Mouse (Mus musculus) thymus, postnatal 0 days (tissue): Measurements from ENCODE around the gene Ciz1. TPM values are rescaled to one million over a fixed set of nuclear protein-coding genes. Genes with fewer than 3 reads are reported as not detected.

Experiments
- DNase-seq: peaks from one replicate; pipeline ENCODE4 v3.0.0-alpha.2; 2015; ENCODE audit warnings: low spot score
- polyA plus RNA-seq: library from polyadenylated mRNA; unstranded; fragments of >200 nt; fragmentation: Nextera tagmentation; extraction: Ambion mirVana; gene quantifications from 2 replicates; pipeline ENCODE4 v1.2.1, GENCODE M21; 2015

Ciz1 gene
- polyA plus RNA-seq, 1 experiment from 2014 or later: 30.5 TPM

GRCm38 (mm10) chr2:32375317-32375940 is 23.3 kb downstream of the Ciz1 start:
- no peak for DNase-seq

GRCm38 (mm10) chr2:32376963-32377362 is 24.8 kb downstream of the Ciz1 start:
- no peak for DNase-seq

GRCm38 (mm10) chr2:32380001-32380500 is 27.9 kb downstream of the Ciz1 start:
- DNase-seq: no peak

- DNase-seq: peak; percentile 66
Observed at GRCm38 (mm10) chr2:32381141-32381774, 29.1 kb downstream of the Ciz1 start.

GRCm38 (mm10) chr2:32381775-32382223 is 29.7 kb downstream of the Ciz1 start, which contains the start of gene 1110008P14Rik:
1110008P14Rik (minus strand) TSS chr2:32381938.
- peak; percentile 96 for DNase-seq

DNA sequence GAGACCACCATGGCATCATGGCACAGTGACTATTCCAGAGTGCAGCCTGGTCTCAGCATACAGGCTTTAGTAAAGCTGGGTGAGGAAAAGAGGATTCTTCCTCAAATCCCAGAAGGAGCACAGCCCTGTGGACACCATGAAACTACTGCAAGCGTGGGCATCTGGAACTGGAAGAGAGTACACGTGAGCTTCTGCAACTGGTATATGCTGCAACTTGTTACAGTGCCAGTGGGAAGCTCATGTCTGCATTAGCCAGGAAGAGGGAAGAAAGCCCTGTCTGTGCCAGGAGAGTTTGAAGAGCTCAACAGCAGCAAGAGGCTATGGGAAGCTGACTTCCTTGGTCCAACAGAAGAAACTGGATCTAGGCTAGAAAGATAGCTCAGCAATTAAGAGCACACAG is 30.6 kb downstream of the Ciz1 start:
- no peak for DNase-seq

DNA sequence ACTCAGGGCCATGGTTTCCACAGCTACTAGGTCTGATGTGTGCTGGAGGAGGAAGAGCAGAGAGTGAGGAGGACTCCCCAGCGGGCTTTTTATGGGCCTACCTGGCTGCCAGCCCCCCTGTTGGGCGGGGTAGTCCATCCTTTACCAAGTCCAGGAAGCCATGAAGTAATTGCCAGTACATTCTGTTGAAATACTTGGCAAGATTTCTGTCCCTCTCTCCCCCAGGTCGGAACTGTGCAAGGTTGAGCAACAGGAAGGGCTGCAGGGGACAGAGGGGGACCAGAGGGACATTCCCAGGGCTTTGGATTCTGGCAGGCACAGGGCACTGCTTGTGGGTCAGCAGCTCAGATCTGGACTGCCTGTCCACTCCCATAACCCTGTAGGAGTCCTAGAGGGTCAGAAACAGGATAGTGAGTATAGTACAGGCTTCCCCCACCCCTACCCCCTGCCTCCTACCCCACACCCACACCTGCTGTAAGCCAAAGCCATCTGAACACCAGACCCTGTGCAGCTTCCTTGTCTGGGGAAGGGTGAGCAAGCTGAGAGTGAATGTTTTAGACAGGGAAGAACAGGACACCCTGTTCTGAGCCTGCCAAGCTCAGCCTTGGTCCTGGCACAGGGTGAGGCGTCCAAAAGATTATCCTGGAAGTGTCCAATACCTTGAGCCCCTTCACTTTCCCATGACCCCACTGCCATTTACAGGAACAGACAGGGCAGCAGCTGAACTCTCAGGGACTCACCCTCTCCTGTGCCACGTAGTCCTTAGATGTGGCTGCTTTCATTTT is 35.8 kb downstream of the Ciz1 start, which contains the start of gene Lcn2:
Gene Lcn2, minus strand, starts transcription at position 547 of the 785 bp plus-strand sequence.
- no peak for DNase-seq

- no peak for DNase-seq
Observed at GRCm38 (mm10) chr2:32389157-32389556, 37.0 kb downstream of the Ciz1 start.

DNA sequence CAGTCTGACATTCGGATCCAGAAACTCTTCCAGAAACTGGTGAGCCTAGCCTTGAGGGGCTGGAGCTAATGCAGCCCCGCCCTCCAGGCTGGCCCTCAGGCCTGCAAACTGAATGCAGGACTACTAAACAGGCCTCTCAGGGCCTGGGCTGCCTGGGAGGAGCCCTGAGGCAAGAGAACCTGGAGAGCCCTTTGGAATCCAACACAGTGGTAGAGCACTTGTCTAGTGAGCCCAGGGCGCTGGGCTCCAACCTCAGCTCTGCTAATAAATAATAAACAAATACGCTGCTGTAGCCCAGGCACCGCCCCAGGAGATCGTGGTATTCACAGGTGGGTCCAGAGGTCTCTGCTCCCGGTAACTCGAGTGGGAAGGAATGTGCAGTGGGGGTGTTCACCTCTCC is 38.7 kb downstream of the Ciz1 start:
- DNase-seq: no peak

- DNase-seq: no peak
Observed at GRCm38 (mm10) chr2:32392063-32392462, 39.9 kb downstream of the Ciz1 start.

DNA sequence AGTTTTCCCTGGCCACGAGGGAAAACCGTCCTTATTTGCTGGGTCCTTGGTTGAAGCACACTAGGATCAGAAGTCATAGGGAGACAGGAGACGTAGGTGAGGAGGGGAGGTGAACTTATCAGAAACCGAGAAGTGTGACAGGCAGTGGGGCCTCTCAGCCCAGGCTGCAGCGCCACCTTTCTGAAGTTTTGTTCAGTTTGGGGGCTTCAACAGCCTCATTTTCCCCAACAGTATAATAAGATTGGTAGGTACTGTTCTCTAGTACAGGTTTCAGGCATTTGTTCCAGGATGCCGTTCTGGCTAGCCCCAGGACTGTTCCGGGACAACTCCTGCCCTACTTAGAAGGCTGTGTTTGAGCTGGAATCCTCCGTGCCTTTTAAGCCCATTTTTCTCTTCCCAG is 42.8 kb downstream of the Ciz1 start:
- DNase-seq: peak; percentile 72

DNA sequence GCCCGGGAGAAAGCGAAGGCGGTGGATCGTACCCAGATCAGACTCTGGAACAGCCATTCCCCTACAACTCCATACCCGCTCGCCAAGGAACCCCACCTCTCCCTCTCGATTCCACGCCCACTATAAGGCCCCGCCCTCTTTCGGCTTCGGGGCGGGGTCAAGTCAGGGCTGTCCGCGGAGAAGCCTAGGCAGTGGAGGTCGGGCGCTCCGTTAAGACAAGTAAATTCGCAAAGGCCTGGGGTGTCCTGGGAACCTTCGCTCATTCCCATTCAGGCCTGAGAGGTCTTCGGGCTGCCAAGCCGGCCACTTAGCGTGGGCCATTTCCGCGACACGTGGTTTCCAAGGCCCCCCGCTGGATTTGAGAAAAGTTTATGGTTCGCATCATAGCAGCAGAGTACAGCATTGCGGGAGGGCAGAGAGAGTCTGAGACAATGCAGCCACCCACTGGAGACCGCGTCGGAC is 43.4 kb downstream of the Ciz1 start, which contains the start of gene Ptges2:
Gene Ptges2, plus strand, starts transcription at position 413 of the 462 bp plus-strand sequence.
- peak; percentile 89 for DNase-seq

- peak; percentile 81 for DNase-seq
Observed at GRCm38 (mm10) chr2:32395946-32396621, 44.0 kb downstream of the Ciz1 start.

DNA sequence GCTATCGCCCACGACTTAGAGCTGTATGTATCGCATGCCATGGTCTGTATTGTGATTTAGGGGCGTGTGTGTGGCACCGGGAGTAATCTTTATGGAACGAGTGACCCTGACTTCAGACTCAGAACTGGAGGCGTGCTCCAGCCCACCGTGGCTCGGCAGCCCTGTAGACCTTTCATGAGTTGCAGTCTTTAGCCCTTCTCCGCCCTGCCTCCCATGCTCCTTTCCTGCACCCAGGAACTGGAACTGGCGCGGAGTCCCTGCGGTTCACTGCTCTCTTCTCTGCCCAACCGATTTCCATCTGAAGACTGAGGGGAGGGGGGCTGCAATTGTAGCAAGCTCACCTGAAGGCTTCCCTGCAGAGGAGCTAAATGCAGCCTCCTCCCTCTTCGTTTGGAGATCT is 44.6 kb downstream of the Ciz1 start:
- peak; percentile 17 for DNase-seq

- DNase-seq: peak; percentile 96
Observed at GRCm38 (mm10) chr2:32404663-32405062, 52.5 kb downstream of the Ciz1 start.

GRCm38 (mm10) chr2:32407144-32407824 is 55.2 kb downstream of the Ciz1 start:
- no peak for DNase-seq

DNA sequence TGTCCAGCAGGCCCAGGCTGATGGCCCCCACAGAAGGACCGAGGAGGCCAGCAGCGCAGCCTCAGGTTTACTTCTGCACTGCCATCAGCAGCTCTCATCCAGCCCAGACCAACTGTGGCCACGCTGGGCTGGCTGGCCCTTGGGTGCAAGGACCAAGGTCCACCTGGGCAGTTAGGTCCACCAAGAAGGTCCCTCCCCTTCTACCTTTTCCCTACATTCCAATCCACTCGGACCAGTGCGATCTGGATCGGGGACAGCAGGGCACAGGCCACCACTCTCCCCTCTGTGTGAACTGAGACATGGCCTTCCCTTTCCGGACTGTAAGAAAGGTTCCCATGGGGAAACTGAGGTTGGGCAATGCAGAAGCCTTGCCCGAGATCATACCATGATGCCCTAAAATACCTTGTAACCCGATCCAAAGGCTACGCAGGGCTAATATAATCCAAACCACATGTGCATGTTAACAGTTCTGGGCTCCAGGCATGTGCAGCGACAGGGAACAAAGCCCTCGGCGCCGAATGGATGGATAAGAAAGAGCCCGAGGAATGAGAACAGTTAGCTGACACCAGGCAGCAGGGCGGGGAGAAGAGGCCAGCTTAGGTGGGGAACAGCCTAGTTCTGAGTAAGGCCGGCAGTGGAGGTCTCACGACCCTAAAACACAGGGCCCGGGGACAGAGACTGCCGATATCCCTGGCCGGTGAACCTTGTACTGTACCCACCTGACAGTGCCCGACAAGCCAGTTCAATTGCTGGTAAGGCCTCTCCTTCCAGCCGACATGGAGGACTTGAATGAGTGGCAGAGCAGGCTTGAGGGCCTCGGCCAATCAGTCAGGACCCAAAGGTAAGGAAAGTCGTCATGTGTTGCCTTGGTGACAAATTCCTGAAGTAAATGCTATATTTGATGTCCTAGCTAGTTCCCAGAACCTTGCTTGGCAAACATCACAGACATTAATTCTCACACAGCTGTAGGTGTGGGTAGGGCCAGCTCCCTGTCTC is 56.6 kb downstream of the Ciz1 start:
- DNase-seq: no peak

GRCm38 (mm10) chr2:32411407-32411806 is 59.3 kb downstream of the Ciz1 start:
- DNase-seq: no peak
